Mouse (Mus musculus) lung, adult 2 months (tissue): Measurements from ENCODE around the gene Trip11.

Experiments
- CTCF ChIP-seq: fragments of 200-500 bp; IDR thresholded peaks from 2 replicates; pipeline ENCODE4 v1.5.1; 2011; ENCODE audit warnings: mild to moderate bottlenecking, low read length, control low read depth; ENCODE audit not compliant: insufficient read depth
- POLR2A ChIP-seq: fragments of 200-500 bp; IDR thresholded peaks from 2 replicates; pipeline ENCODE4 v1.6.1; 2011; ENCODE audit warnings: low read depth, mild to moderate bottlenecking, control low read depth, low read length, borderline replicate concordance; ENCODE audit errors: extremely low read depth

GRCm38 (mm10) chr12:101957942-101958544 lies 45.0 kb upstream of the Trip11 start, which contains the start of gene Atxn3:
- peak; percentile 62 for TF ChIP-seq CTCF
- peak; percentile 53; the same call in 1 of the 2 replicates for TF ChIP-seq POLR2A
